Mouse (Mus musculus) liver, embryonic 18 days (tissue): ENCODE measurements around the gene Hist1h2bl. TPM values are rescaled to one million over a fixed set of nuclear protein-coding genes. Genes with fewer than 3 reads are reported as not detected.

Experiments used
- polyA plus RNA-seq: library from polyadenylated mRNA; depleted of rRNA; stranded (reverse); fragments of >200 nt; gene quantifications from 2 replicates; pipeline ENCODE4 v1.2.3, GENCODE M21; 2012; rRNA removed

The Hist1h2bl gene
- polyA plus RNA-seq = 5.9 and 7.6 TPM in 2 replicates

GRCm38 (mm10) chr13:21715864-21716539 is at the start of gene Hist1h2bl, which contains the start of gene Hist1h2ai:
Gene Hist1h2bl, minus strand, starts transcription at chr13:21716143.
Gene Hist1h2ai, plus strand, starts transcription at chr13:21716422.

GRCm38 (mm10) chr13:21753524-21754285 is 37.8 kb upstream of the Hist1h2bl start, which contains the start of the genes Hist1h2ak and Hist1h2bn:
Gene Hist1h2ak, minus strand, starts transcription at chr13:21753827.
Gene Hist1h2bn, plus strand, starts transcription at chr13:21754123.

GRCm38 (mm10) chr13:21750159-21751017 is 34.4 kb upstream of the Hist1h2bl start, which contains the start of gene Hist1h4k:
Gene Hist1h4k, minus strand, starts transcription at chr13:21750505.

GRCm38 (mm10) chr13:21734906-21735767 is 19.2 kb upstream of the Hist1h2bl start, which contains the start of gene Hist1h4j:
Gene Hist1h4j, plus strand, starts transcription at chr13:21735064.

GRCm38 (mm10) chr13:21721757-21722372 is 5.9 kb upstream of the Hist1h2bl start, which contains the start of gene Hist1h2bm:
Gene Hist1h2bm, plus strand, starts transcription at chr13:21722044.

GRCm38 (mm10) chr13:21717397-21718357 is 1.7 kb upstream of the Hist1h2bl start, which contains the start of gene Hist1h3h:
Gene Hist1h3h, plus strand, starts transcription at chr13:21717659.

GRCm38 (mm10) chr13:21697811-21698210 is 18.1 kb downstream of the Hist1h2bl start, which contains the start of gene Olfr1359:
Gene Olfr1359, plus strand, starts transcription at chr13:21698111.

GRCm38 (mm10) chr13:21677305-21677704 is 38.6 kb downstream of the Hist1h2bl start, which contains the start of gene Olfr1360:
Gene Olfr1360, minus strand, starts transcription at chr13:21677405.

Other genes starting within 250 kb of the Hist1h2bl start
- gene Nkapl, start 247.6 kb downstream of the Hist1h2bl start, polyA plus RNA-seq = 0.24 and 0.43 TPM in 2 replicates
- 0.22 and 0.26 TPM in 2 replicates for gene Zkscan4, start 237.2 kb downstream of the Hist1h2bl start, polyA plus RNA-seq
- not detected in 2 replicates for gene Gm10065, start 236.7 kb downstream of the Hist1h2bl start, polyA plus RNA-seq
- 0.34 and 0.50 TPM in 2 replicates for gene AK157302, start 220.9 kb downstream of the Hist1h2bl start, polyA plus RNA-seq
- gene Gm11273, start 214.7 kb downstream of the Hist1h2bl start, polyA plus RNA-seq = 5.1 and 11.2 TPM in 2 replicates
- gene Zkscan8, start 185.0 kb downstream of the Hist1h2bl start, polyA plus RNA-seq = 2.0 and 2.3 TPM in 2 replicates
- gene Olfr1366, start 173.3 kb downstream of the Hist1h2bl start, polyA plus RNA-seq = not detected in 2 replicates
- not detected in 2 replicates for gene Olfr1535, start 156.2 kb downstream of the Hist1h2bl start, polyA plus RNA-seq
- not detected in 2 replicates for gene Olfr1364, start 134.4 kb downstream of the Hist1h2bl start, polyA plus RNA-seq
- gene Olfr1362, start 102.1 kb downstream of the Hist1h2bl start, polyA plus RNA-seq = not detected in 2 replicates
- gene Olfr11, start 73.6 kb downstream of the Hist1h2bl start, polyA plus RNA-seq = not detected in 2 replicates
- not detected in 2 replicates for gene Olfr1361, start 52.8 kb downstream of the Hist1h2bl start, polyA plus RNA-seq
- not detected in 2 replicates for gene Olfr1360, start 38.7 kb downstream of the Hist1h2bl start, polyA plus RNA-seq
- not detected in 2 replicates for gene Olfr1359, start 18.0 kb downstream of the Hist1h2bl start, polyA plus RNA-seq
- 1.9 and 2.8 TPM in 2 replicates for gene Hist1h2ai, start 279 bp upstream of the Hist1h2bl start, polyA plus RNA-seq
- 11.5 and 11.6 TPM in 2 replicates for gene Hist1h3h, start 1.5 kb upstream of the Hist1h2bl start, polyA plus RNA-seq
- 4.9 and 7.3 TPM in 2 replicates for gene Hist1h2bm, start 5.9 kb upstream of the Hist1h2bl start, polyA plus RNA-seq
- 9.1 and 9.2 TPM in 2 replicates for gene Hist1h4j, start 18.9 kb upstream of the Hist1h2bl start, polyA plus RNA-seq
- 14.1 and 22.0 TPM in 2 replicates for gene Hist1h4k, start 34.4 kb upstream of the Hist1h2bl start, polyA plus RNA-seq
- gene Hist1h2ak, start 37.7 kb upstream of the Hist1h2bl start, polyA plus RNA-seq = 17.2 and 18.2 TPM in 2 replicates
- 10.0 and 14.8 TPM in 2 replicates for gene Hist1h2bn, start 38.0 kb upstream of the Hist1h2bl start, polyA plus RNA-seq
- 3.8 and 4.1 TPM in 2 replicates for gene Hist1h1b, start 64.5 kb upstream of the Hist1h2bl start, polyA plus RNA-seq
- gene Hist1h3i, start 67.2 kb upstream of the Hist1h2bl start, polyA plus RNA-seq = 13.4 and 17.5 TPM in 2 replicates
- gene Hist1h2an, start 71.1 kb upstream of the Hist1h2bl start, polyA plus RNA-seq = 3.5 and 4.0 TPM in 2 replicates
- 1.2 and 2.5 TPM in 2 replicates for gene Hist1h2bp, start 71.3 kb upstream of the Hist1h2bl start, polyA plus RNA-seq
- gene Hist1h2bq, start 94.1 kb upstream of the Hist1h2bl start, polyA plus RNA-seq = 3.5 and 6.3 TPM in 2 replicates
- not detected in 2 replicates for gene Hist1h2ao, start 94.3 kb upstream of the Hist1h2bl start, polyA plus RNA-seq
- not detected in 2 replicates for gene Hist1h4m, start 95.6 kb upstream of the Hist1h2bl start, polyA plus RNA-seq
- 19.1 and 27.0 TPM in 2 replicates for gene Hist1h4n, start 116.1 kb upstream of the Hist1h2bl start, polyA plus RNA-seq
- gene Hist1h2ap, start 117.4 kb upstream of the Hist1h2bl start, polyA plus RNA-seq = 35.2 and 36.1 TPM in 2 replicates
- 2.2 and 6.7 TPM in 2 replicates for gene Hist1h2br, start 117.6 kb upstream of the Hist1h2bl start, polyA plus RNA-seq
- gene Zfp184, start 229.0 kb upstream of the Hist1h2bl start, polyA plus RNA-seq = 0.38 and 0.39 TPM in 2 replicates